Mouse (Mus musculus) embryonic facial prominence, embryonic 11.5 days (tissue): ENCODE measurements around the gene Olfr907. TPM values are rescaled to one million over a fixed set of nuclear protein-coding genes. Genes with fewer than 3 reads are reported as not detected.

Source experiments
- ATAC-seq: fragments of 200-750 bp; cut with Nextera tagmentation; replicated peaks from 2 replicates; pipeline ENCODE4 v1.8.0; 2017; ENCODE audit warnings: low read depth; ENCODE audit not compliant: insufficient number of reproducible peaks, low FRiP score, low TSS enrichment
- DNase-seq: peaks from one replicate; pipeline ENCODE4 v3.0.0-alpha.2; 2015; ENCODE audit warnings: low spot score
- H3K27ac ChIP-seq: fragments of 300-500 bp; sonication (generic); replicated peaks from 2 replicates; pipeline ENCODE4 v1.5.1; 2014; ENCODE audit warnings: mild to moderate bottlenecking, low read depth, low read length, control low read depth
- H3K27me3 ChIP-seq: fragments of 300-500 bp; sonication (generic); 2 replicates; pipeline ENCODE4 v1.6.1; 2014; ENCODE audit warnings: mild to moderate bottlenecking, low read length, moderate library complexity, mixed read lengths; ENCODE audit not compliant: control insufficient read depth, insufficient read depth
- H3K36me3 ChIP-seq: fragments of 300-500 bp; sonication (generic); replicated peaks from 2 replicates; pipeline ENCODE4 v1.6.1; 2014; ENCODE audit warnings: low read depth, mild to moderate bottlenecking, low read length, moderate library complexity, mixed read lengths; ENCODE audit not compliant: control insufficient read depth, insufficient read depth
- H3K4me1 ChIP-seq: fragments of 300-500 bp; sonication (generic); 2 replicates; pipeline ENCODE4 v1.6.1; 2014; ENCODE audit warnings: low read length, mixed read lengths; ENCODE audit not compliant: control insufficient read depth, insufficient read depth
- H3K4me2 ChIP-seq: fragments of 300-500 bp; sonication (generic); 2 replicates; pipeline ENCODE4 v1.6.1; 2014; ENCODE audit warnings: low read depth, mild to moderate bottlenecking, control low read depth, low read length, moderate library complexity
- H3K4me3 ChIP-seq: fragments of 300-500 bp; sonication (generic); 2 replicates; pipeline ENCODE4 v1.5.1; 2014; ENCODE audit warnings: low read depth, low read length, control low read depth
- H3K9ac ChIP-seq: fragments of 300-500 bp; sonication (generic); replicated peaks from 2 replicates; pipeline ENCODE4 v1.6.1; 2014; ENCODE audit warnings: mild to moderate bottlenecking, control low read depth, low read length
- H3K9me3 ChIP-seq: fragments of 300-500 bp; sonication (generic); replicated peaks from 2 replicates; pipeline ENCODE4 v1.6.1; 2016; ENCODE audit warnings: mild to moderate bottlenecking, low read length, inconsistent platforms, mixed read lengths; ENCODE audit not compliant: control insufficient read depth
- WGBS: fragments of 180-500 bp; shearing (Covaris S2); extraction: QIAGEN DNeasy Blood & Tissue Kit; methylation state at CpG from one replicate; pipeline ENCODE4 v1.1.7; 2014; 5-methylcytosine and 5-hydroxymethylcytosine counted together
- polyA plus RNA-seq: library from polyadenylated mRNA; unstranded; fragments of >200 nt; fragmentation: Nextera tagmentation; extraction: Ambion mirVana; gene quantifications from 2 replicates; pipeline ENCODE4 v1.2.1, GENCODE M21; 2014

The Olfr907 gene
- not detected in 2 replicates for polyA plus RNA-seq

GRCm38 (mm10) chr9:38495501-38495900 is at the start of gene Olfr907:
TSS of gene Olfr907 (plus strand) at chr9:38495801.
- Histone ChIP-seq H3K9me3 (no peaks in the 10 kb centered on the region), H3K27me3 (no peaks in the 10 kb centered on the region), H3K9ac (no peak within 1 kb of the TSS), H3K36me3 (no peaks in the 10 kb centered on the region), H3K4me1 (no peaks in the 10 kb centered on the region), H3K4me2 (no peak within 1 kb of the TSS), H3K4me3 (no peak within 1 kb of the TSS), H3K27ac (no peak within 1 kb of the TSS)
- ATAC-seq (no peak), DNase-seq (no peak)
- WGBS: 75% methylated on average over 2 of the region's 2 CpGs

GRCm38 (mm10) chr9:38447352-38447751 is 48.2 kb upstream of the Olfr907 start, which contains the start of gene Olfr902:
TSS of gene Olfr902 (plus strand) at chr9:38447652.
- WGBS: 88% methylated on average over 5 of the region's 5 CpGs

GRCm38 (mm10) chr9:38462844-38463243 is 32.8 kb upstream of the Olfr907 start, which contains the start of gene Olfr904:
TSS of gene Olfr904 (plus strand) at chr9:38463144.
- no peaks in the 10 kb centered on the region for H3K4me1 ChIP-seq
- no peaks in the 10 kb centered on the region for H3K36me3 ChIP-seq
- ATAC-seq: no peak
- no peak within 1 kb of the TSS for H3K4me3 ChIP-seq
- no peak within 1 kb of the TSS for H3K4me2 ChIP-seq
- no peaks in the 10 kb centered on the region for H3K9me3 ChIP-seq
- H3K9ac ChIP-seq: no peak within 1 kb of the TSS
- no peak within 1 kb of the TSS for H3K27ac ChIP-seq
- no peak for DNase-seq
- H3K27me3 ChIP-seq: no peaks in the 10 kb centered on the region

More at GRCm38 (mm10) chr9:38447352-38447751, 48.2 kb upstream of the Olfr907 start, which contains the start of gene Olfr902:
- no peak within 1 kb of the TSS for H3K27ac ChIP-seq
- H3K27me3 ChIP-seq: no peaks in the 10 kb centered on the region
- DNase-seq: no peak
- no peaks in the 10 kb centered on the region for H3K9me3 ChIP-seq
- no peak for ATAC-seq
- no peaks in the 10 kb centered on the region for H3K36me3 ChIP-seq
- H3K9ac ChIP-seq: no peak within 1 kb of the TSS
- no peaks in the 10 kb centered on the region for H3K4me1 ChIP-seq
- H3K4me2 ChIP-seq: no peak within 1 kb of the TSS
- no peak within 1 kb of the TSS for H3K4me3 ChIP-seq

GRCm38 (mm10) chr9:38470807-38471206 is 24.8 kb upstream of the Olfr907 start, which contains the start of gene Olfr905:
TSS of gene Olfr905 (plus strand) at chr9:38471107.
- no peaks in the 10 kb centered on the region for H3K27me3 ChIP-seq
- H3K4me1 ChIP-seq: no peaks in the 10 kb centered on the region
- no peak within 1 kb of the TSS for H3K4me2 ChIP-seq
- no peak for DNase-seq
- H3K9ac ChIP-seq: no peak within 1 kb of the TSS
- H3K36me3 ChIP-seq: no peaks in the 10 kb centered on the region
- no peak within 1 kb of the TSS for H3K4me3 ChIP-seq
- no peak within 1 kb of the TSS for H3K27ac ChIP-seq
- no peak for ATAC-seq
- H3K9me3 ChIP-seq: no peaks in the 10 kb centered on the region

- Histone ChIP-seq H3K27me3 (no peaks in the 10 kb centered on the region), H3K9ac (no peak within 1 kb of the TSS), H3K4me3 (no peak within 1 kb of the TSS), H3K4me1 (no peaks in the 10 kb centered on the region), H3K4me2 (no peak within 1 kb of the TSS), H3K9me3 (no peaks in the 10 kb centered on the region), H3K27ac (no peak within 1 kb of the TSS), H3K36me3 (no peaks in the 10 kb centered on the region)
- WGBS: 86% methylated on average over 3 of the region's 3 CpGs
- no peak for DNase-seq
- no peak for ATAC-seq
Observed at GRCm38 (mm10) chr9:38486785-38487184, 8.8 kb upstream of the Olfr907 start, which contains the start of gene Olfr906. TSS of gene Olfr906 (plus strand) at chr9:38487085.

GRCm38 (mm10) chr9:38512353-38512752 is 16.8 kb downstream of the Olfr907 start:
- H3K36me3 ChIP-seq: no peaks in the 10 kb centered on the region
- H3K27ac ChIP-seq: no peak overlapping the region
- no peak overlapping the region for H3K9ac ChIP-seq
- H3K4me3 ChIP-seq: no peak overlapping the region
- no peaks in the 10 kb centered on the region for H3K27me3 ChIP-seq
- no peaks in the 10 kb centered on the region for H3K4me1 ChIP-seq
- H3K4me2 ChIP-seq: no peak overlapping the region
- no peaks in the 10 kb centered on the region for H3K9me3 ChIP-seq
- DNase-seq (no peak), ATAC-seq (no peak)
- WGBS: 72% methylated on average over 2 of the region's 2 CpGs

- 75% methylated on average over 1 of the region's 1 CpGs for WGBS
- no peak for ATAC-seq
- Histone ChIP-seq H3K4me3 (no peak within 1 kb of the TSS), H3K27ac (no peak within 1 kb of the TSS), H3K4me1 (no peaks in the 10 kb centered on the region), H3K4me2 (no peak within 1 kb of the TSS), H3K27me3 (no peaks in the 10 kb centered on the region), H3K9ac (no peak within 1 kb of the TSS), H3K36me3 (no peaks in the 10 kb centered on the region), H3K9me3 (no peaks in the 10 kb centered on the region)
- no peak for DNase-seq
Observed at GRCm38 (mm10) chr9:38521280-38521679, 25.7 kb downstream of the Olfr907 start, which contains the start of gene Olfr911-ps1. TSS of gene Olfr911-ps1 (plus strand) at chr9:38521580.

- Histone ChIP-seq H3K27ac (no peak within 1 kb of the TSS), H3K27me3 (no peaks in the 10 kb centered on the region), H3K4me1 (no peaks in the 10 kb centered on the region), H3K36me3 (no peaks in the 10 kb centered on the region), H3K4me2 (no peak within 1 kb of the TSS), H3K4me3 (no peak within 1 kb of the TSS), H3K9me3 (no peaks in the 10 kb centered on the region), H3K9ac (no peak within 1 kb of the TSS)
- ATAC-seq: no peak
- 85% methylated on average over 2 of the region's 2 CpGs for WGBS
- no peak for DNase-seq
Observed at GRCm38 (mm10) chr9:38537549-38537948, 41.9 kb downstream of the Olfr907 start, which contains the start of gene Olfr910. TSS of gene Olfr910 (plus strand) at chr9:38537849.
